Mouse (Mus musculus) bone marrow, adult 2 months (tissue): ENCODE results near the gene Pwp2.

Source experiments
- CTCF ChIP-seq: fragments of 200-500 bp; IDR thresholded peaks from 2 replicates; pipeline ENCODE4 v1.5.1; 2011; ENCODE audit warnings: low read length, control low read depth; ENCODE audit not compliant: control insufficient read depth, insufficient read depth
- POLR2A ChIP-seq: fragments of 200-500 bp; IDR thresholded peaks from 2 replicates; pipeline ENCODE4 v1.6.1; 2011; ENCODE audit warnings: low read depth, mild to moderate bottlenecking, control low read depth, low read length, borderline replicate concordance; ENCODE audit not compliant: control insufficient read depth

DNA sequence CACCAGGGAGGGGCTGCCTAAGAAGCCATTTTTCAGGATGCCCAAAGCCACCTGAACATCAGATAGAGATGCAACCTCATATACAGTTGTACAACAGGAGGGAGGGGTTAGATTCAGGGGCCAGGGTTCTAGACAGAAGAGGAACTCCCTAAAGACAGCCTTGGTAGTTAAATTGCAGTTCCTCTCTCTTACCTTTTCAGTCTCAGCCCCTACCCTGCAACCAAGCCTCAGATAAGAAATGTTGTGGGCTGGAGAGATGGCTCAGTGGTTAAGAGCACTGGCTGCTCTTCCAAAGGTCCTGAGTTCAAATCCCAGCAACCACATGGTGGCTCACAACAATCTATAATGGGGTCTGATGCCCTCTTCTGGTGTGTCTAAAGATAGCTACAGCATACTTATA lies 17.2 kb downstream of the Pwp2 start:
- no peak for TF ChIP-seq POLR2A
- no peak for TF ChIP-seq CTCF
